Mouse (Mus musculus) cortical plate, adult 2 months (tissue): ENCODE results near the gene Pafah1b3. TPM values are rescaled to one million over a fixed set of nuclear protein-coding genes. Genes with fewer than 3 reads are reported as not detected.

Experiments
- H3K27ac ChIP-seq: fragments of 200-500 bp; 2 replicates; pipeline ENCODE4 v1.5.1; 2012; ENCODE audit warnings: low read length, control low read depth, inconsistent platforms; ENCODE audit not compliant: insufficient read depth
- H3K4me1 ChIP-seq: fragments of 200-500 bp; 2 replicates; pipeline ENCODE4 v1.6.1; 2011; ENCODE audit warnings: low read length; ENCODE audit not compliant: control insufficient read depth, insufficient read depth
- H3K4me3 ChIP-seq: fragments of 200-500 bp; 2 replicates; pipeline ENCODE4 v1.5.1; 2011; ENCODE audit warnings: mild to moderate bottlenecking, low read length, control low read depth; ENCODE audit not compliant: insufficient read depth
- CTCF ChIP-seq: fragments of 200-500 bp; IDR thresholded peaks from 2 replicates; pipeline ENCODE4 v1.5.1; 2011; ENCODE audit warnings: mild to moderate bottlenecking, control low read depth, low read length; ENCODE audit not compliant: insufficient read depth; ENCODE audit errors: extremely low read depth
- POLR2A ChIP-seq: fragments of 200-500 bp; IDR thresholded peaks from 2 replicates; pipeline ENCODE4 v1.6.1; 2011; ENCODE audit warnings: mild to moderate bottlenecking, low read length, control low read depth; ENCODE audit not compliant: insufficient read depth; ENCODE audit errors: extremely low read depth
- polyA plus RNA-seq: library from polyadenylated mRNA; depleted of rRNA; stranded (reverse); fragments of >200 nt; gene quantifications from 2 replicates; pipeline ENCODE4 v1.2.3, GENCODE M21; 2012

The Pafah1b3 gene
- polyA plus RNA-seq, 1 experiment: 20.5 TPM

- TF ChIP-seq CTCF (no peak), POLR2A (no peak)
- H3K27ac ChIP-seq: 0 out of 2 replicates have a peak overlapping the region, but pooled peaks have one; percentile 11
- peaks cover 3% of the 10 kb centered on the region; the same call in 1 of the 2 replicates for H3K4me1 ChIP-seq
- peak overlapping the region; percentile 86 for H3K4me3 ChIP-seq
Observed at GRCm38 (mm10) chr7:25317446-25317999, 19.7 kb upstream of the Pafah1b3 start.

DNA sequence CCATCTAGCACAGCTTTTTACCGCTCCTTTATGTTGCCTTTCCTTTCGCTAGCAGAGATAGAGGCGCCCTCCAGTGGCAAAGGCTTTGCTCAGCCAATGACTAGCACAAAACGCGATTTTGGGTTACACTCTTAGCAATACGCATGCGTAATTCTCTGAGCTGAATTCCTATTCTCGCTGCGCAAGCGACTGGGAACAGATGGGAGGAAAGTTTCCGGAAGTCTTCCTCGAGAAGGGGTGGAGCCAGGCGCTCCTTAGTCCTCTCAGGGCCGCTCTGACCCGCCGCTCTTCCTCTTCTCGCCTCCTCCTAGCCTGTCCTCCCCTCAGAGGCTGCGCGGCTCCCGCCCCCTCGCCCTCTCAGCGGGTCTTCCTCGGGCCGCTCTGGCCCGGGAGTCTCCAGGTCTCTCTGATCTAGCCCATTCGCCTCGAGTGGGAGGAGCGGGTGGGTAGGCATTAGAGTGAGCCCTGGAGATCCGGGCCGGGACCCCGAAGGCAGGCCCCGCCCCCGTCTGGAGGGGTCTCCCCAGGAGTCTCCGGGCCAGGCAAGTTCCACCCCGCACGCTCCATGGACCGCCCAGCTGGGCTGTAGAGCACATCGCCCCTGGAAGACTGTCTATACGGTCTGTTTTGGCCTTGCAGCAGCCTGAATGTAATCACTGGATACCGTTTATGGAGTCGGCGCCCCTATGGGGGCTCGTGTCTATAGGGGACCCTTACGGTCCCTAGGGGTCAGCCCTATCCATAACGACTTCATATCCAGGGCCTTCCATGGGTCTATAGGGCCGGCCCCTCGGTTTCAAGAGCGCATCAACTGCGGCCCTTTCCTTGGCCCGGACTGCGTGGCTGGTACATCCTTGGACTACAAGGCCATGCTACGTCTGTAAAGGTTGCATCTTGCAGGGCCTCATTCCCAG, 19.0 kb upstream of the Pafah1b3 start, which contains the start of gene Megf8:
Megf8 (plus strand) TSS at position 633 of the 914 bp plus-strand sequence.
- Histone ChIP-seq H3K4me1 (peaks cover 3% of the 10 kb centered on the region; the same call in 1 of the 2 replicates), H3K4me3 (peak within 1 kb of the TSS; percentile 86), H3K27ac (0 out of 2 replicates have a peak within 1 kb of the TSS, but pooled peaks have one; percentile 11)
- TF ChIP-seq CTCF (peak; percentile 95), POLR2A (peak; percentile 44; the same call in 1 of the 2 replicates)

DNA sequence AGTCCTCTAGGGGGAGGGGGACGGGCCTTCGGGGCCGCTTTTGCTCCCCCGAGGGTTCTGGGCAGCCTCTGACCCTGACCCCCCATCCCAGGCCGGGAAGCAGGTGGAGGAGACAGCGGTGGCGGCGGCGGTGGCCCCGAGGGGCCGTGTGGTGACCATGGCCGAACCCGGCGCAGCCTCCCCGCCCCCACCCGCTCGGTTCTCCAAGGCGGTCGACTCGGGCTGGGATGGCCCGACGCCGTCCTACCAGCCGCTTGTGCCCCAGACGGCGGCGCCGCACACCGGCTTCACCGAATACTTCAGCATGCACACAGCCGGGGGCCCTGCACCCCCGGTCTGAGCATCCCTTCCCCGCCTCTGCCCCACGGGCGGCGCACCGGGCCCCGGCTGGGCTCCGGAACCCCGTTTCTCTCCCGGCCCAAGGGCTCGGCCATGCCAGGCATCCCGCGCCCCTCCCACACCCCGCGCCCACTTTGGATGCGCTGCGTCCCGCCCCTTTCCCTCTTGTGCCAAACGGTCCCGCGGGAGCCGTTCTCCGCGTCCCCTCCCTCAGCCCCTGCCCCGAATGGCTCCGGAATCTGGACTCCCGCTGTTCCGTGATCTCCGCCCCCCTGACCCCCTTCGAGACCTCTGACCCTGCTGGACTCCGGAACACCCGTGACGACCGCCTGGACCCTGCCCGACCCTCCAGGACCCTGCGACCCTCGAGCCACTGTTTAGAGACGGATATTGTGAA, 17.7 kb upstream of the Pafah1b3 start:
- H3K4me3 ChIP-seq: no peak overlapping the region; the same call in 1 of the 2 replicates
- H3K4me1 ChIP-seq: peaks cover 1% of the 10 kb centered on the region; the same call in 1 of the 2 replicates
- no peak overlapping the region for H3K27ac ChIP-seq
- TF ChIP-seq CTCF: no peak

DNA sequence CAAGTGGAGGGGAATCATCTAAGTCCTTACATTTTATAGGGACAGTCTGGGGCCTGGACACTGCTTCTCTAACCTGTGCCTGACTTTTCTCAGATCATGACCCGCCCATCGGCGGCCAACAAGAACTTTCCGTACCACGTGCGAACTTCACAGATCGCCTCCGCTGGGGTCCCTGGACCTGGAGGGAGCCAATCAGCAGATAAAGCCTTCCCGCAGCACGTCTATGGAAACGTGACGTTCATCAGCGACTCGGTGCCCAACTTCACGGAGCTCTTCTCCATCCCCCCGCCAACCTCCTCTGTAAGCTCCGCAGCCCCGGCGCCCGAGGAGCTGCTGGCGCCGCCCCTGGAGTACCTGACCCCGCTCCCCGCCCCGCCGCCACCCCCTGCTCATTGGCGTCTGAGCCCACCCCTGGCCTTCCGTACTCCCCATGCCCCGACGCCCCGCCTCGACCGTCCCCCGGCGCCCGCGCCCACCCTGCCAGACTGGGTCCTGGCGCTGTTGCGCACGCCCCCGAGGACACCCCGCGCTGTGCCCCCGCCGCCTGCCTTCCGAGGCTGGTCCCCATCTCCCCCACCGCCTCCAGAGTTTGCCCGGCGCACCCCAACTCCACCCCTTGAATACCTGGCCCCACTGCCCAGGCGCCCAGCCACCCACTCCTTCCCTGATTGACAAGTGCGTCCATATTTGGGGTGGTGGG, 17.0 kb upstream of the Pafah1b3 start:
- Histone ChIP-seq H3K4me1 (peaks cover 1% of the 10 kb centered on the region; the same call in 1 of the 2 replicates), H3K27ac (no peak overlapping the region), H3K4me3 (no peak overlapping the region)
- no peak for TF ChIP-seq CTCF
- TF ChIP-seq POLR2A: no peak

GRCm38 (mm10) chr7:25313325-25313724, 15.5 kb upstream of the Pafah1b3 start:
- peaks cover 1% of the 10 kb centered on the region; the same call in 1 of the 2 replicates for H3K4me1 ChIP-seq
- H3K27ac ChIP-seq: no peak overlapping the region
- TF ChIP-seq POLR2A: no peak
- no peak for TF ChIP-seq CTCF
- H3K4me3 ChIP-seq: no peak overlapping the region

GRCm38 (mm10) chr7:25311193-25311592, 13.4 kb upstream of the Pafah1b3 start:
- Histone ChIP-seq H3K4me1 (peaks cover 1% of the 10 kb centered on the region; the same call in 1 of the 2 replicates), H3K4me3 (no peak overlapping the region), H3K27ac (no peak overlapping the region)
- TF ChIP-seq POLR2A (no peak), CTCF (no peak)

DNA sequence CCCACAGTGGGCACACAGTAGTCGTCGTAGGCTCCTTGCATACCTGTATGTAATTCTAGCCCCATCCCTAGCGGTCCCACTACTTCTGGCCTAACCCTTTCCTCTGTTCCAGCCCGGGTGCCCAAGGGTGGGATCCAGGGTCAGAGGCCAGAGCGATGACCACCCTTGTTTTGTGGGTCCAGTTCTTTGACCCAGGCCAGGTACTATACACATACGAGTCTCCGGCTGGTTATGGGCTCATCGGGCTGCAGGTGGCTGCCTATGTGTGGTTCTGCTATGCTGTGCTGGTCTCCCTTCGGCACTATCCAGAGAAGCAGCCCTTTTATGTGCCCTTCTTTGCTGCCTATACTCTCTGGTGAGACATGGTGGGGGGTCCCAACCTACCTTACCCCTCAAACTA, 11.6 kb upstream of the Pafah1b3 start:
- no peak overlapping the region for H3K4me3 ChIP-seq
- TF ChIP-seq POLR2A: no peak
- no peak for TF ChIP-seq CTCF
- H3K27ac ChIP-seq: no peak overlapping the region

GRCm38 (mm10) chr7:25308702-25309318, 11.0 kb upstream of the Pafah1b3 start:
- no peaks in the 10 kb centered on the region for H3K4me1 ChIP-seq
- H3K27ac ChIP-seq: no peak overlapping the region
- no peak for TF ChIP-seq CTCF
- H3K4me3 ChIP-seq: no peak overlapping the region

More for the DNA sequence above, 11.6 kb upstream of the Pafah1b3 start:
- H3K4me1 ChIP-seq: no peaks in the 10 kb centered on the region

GRCm38 (mm10) chr7:25306614-25306996, 8.8 kb upstream of the Pafah1b3 start:
- Histone ChIP-seq H3K4me1 (no peaks in the 10 kb centered on the region), H3K27ac (no peak overlapping the region), H3K4me3 (peak overlapping the region; percentile 70)
- TF ChIP-seq CTCF (no peak), POLR2A (no peak)
